Mouse (Mus musculus) C2C12 (cell line): ENCODE data around the gene Mon2.

Source experiments
- CEBPB ChIP-seq: IDR thresholded peaks from one replicate; pipeline ENCODE4 v1.6.1; 2011; ENCODE audit warnings: low read depth, mild to moderate bottlenecking, control low read depth, moderate library complexity
- CTCF ChIP-seq: IDR thresholded peaks from one replicate; pipeline ENCODE4 v1.5.1; 2011; ENCODE audit not compliant: control insufficient read depth, insufficient read depth, insufficient read length
- MAX ChIP-seq: IDR thresholded peaks from one replicate; pipeline ENCODE4 v1.6.1; 2011; ENCODE audit warnings: mild to moderate bottlenecking, control low read depth
- MYOD1 ChIP-seq: IDR thresholded peaks from one replicate; pipeline ENCODE4 v1.6.1; 2011; ENCODE audit warnings: low read depth; ENCODE audit not compliant: control insufficient read depth, insufficient read length
- MYOG ChIP-seq: IDR thresholded peaks from one replicate; pipeline ENCODE4 v1.6.1; 2011; ENCODE audit not compliant: control insufficient read depth, insufficient read length; ENCODE audit errors: extremely low read depth
- USF1 ChIP-seq: IDR thresholded peaks from one replicate; pipeline ENCODE4 v1.6.1; 2011; ENCODE audit warnings: low read depth, mild to moderate bottlenecking, control low read depth, moderate library complexity

GRCm38 (mm10) chr10:122990606-122991005, 85.7 kb downstream of the Mon2 start:
- TF ChIP-seq CTCF (no peak), USF1 (no peak), MAX (no peak), MYOG (no peak), CEBPB (no peak), MYOD1 (no peak)
